Mouse (Mus musculus) urinary bladder, adult 2 months (tissue): ENCODE data around the gene Ctnna3. TPM values are rescaled to one million over a fixed set of nuclear protein-coding genes. Genes with fewer than 3 reads are reported as not detected.

ENCODE experiments used
- DNase-seq: peaks from one replicate; pipeline ENCODE4 v3.0.0; 2022; ENCODE audit warnings: low spot score
- polyA plus RNA-seq: library from polyadenylated mRNA; depleted of rRNA; stranded (reverse); fragments of >200 nt; gene quantifications from 2 replicates; pipeline ENCODE4 v1.2.3, GENCODE M21; 2012

Ctnna3 gene
- polyA plus RNA-seq, 1 experiment, result 0.48 TPM

GRCm38 (mm10) chr10:63933946-63934345, 504.0 kb downstream of the Ctnna3 start:
- no peak for DNase-seq

DNA sequence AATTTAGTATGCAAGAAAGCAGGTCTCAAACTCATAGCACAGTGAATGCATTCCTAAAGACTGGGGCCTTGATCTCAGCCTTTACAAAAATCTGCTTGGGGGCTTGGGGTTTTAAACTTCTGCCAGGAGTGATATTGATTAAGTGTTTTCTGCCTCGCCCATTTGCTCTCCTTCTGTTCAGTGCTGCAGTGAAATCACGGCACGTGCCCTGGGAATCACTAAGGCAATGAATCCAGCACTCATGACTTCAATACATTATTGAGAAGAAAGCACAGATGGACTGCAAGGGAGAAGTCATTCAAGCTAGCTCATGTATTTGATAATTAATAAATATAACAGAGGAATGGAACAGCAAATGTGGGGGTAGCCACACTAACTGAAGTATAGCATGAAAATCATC, 515.6 kb downstream of the Ctnna3 start:
- no peak for DNase-seq

DNA sequence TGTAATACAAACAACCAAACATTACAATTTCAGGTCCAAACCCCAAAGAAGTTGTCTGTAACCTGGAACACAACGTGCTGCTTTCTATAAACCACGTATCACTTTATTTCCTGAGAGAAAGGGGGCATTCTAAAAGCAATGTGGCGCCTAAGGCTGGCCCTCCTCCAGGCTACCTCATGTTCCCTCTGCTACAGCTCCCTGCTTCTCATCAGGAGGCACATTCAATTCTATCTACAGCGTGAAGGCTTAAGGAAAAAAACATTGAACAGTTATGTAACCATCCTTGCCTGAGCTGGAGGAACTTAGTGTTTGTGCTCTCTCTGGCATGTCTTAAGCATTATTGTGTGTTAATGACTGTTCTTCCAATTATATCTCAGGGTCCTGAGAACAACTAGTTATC, 517.4 kb downstream of the Ctnna3 start:
- DNase-seq, result no peak

- no peak for DNase-seq
Observed at GRCm38 (mm10) chr10:63950867-63951266, 521.0 kb downstream of the Ctnna3 start.

DNA sequence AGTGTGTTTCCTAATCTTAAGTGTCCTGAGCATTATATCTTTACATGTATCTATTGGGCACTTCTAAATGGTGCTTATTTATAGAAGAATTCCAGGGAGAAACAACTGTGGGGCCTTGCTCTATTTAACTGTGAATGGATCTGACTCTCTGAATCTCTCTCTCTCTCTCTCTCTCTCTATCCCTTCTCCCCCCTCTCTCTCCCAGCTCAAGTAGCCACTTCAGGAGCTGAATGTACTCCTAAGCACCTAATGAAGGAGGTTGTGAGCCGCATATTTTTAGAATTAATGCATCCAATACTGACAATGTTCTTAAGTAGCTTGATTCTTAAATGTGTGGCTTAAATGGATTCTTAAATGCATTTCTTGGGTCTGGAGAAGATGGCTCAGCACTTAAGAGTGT, 521.6 kb downstream of the Ctnna3 start:
- no peak for DNase-seq

- DNase-seq, result no peak
Observed at GRCm38 (mm10) chr10:63954308-63954930, 524.5 kb downstream of the Ctnna3 start.

GRCm38 (mm10) chr10:63972300-63972699, 542.4 kb downstream of the Ctnna3 start:
- DNase-seq, result no peak

DNA sequence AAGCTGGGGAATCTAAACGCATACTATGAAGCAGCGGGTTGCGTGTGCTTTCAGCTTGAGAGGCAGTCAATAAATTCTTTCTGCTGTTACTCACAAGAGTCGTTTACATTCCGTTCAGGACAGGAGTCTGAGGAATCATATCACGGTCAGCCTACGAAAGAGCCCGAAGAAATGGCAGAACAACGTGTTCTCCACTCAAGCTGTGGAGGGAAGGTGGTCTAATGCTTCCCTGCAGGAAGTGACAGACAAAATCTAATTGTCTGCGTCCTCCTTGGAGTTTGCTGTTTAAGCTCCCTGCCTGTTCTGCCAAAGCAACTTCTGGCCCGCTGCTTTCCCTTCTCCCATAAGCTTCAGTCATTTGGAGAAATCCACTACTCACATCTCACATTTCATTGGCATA, 548.2 kb downstream of the Ctnna3 start:
- no peak for DNase-seq

GRCm38 (mm10) chr10:63978535-63978934, 548.6 kb downstream of the Ctnna3 start:
- no peak for DNase-seq

GRCm38 (mm10) chr10:63978969-63979368, 549.1 kb downstream of the Ctnna3 start:
- DNase-seq, result no peak

GRCm38 (mm10) chr10:63979410-63979809, 549.5 kb downstream of the Ctnna3 start:
- no peak for DNase-seq

DNA sequence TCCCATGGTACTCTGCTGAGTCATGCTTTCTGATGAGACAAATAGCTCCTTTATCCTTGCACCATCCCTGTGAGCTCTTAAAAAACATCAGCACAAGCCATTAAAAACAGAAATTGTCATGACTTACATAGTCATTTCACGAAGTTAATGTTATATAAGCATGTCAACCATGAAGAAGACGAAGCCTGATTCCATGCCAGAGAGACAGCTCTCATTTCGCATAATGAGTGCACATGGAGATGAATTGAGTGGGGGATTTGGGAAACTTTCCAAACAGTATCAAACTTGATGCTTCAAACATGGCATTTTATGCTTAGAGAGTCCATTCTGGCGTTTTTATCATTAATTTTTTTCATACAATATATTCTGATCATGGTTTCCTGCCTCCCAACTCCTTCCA, 555.7 kb downstream of the Ctnna3 start:
- no peak for DNase-seq

- DNase-seq, result no peak
Observed at GRCm38 (mm10) chr10:63994251-63994650, 564.4 kb downstream of the Ctnna3 start.

GRCm38 (mm10) chr10:64001531-64001930, 571.6 kb downstream of the Ctnna3 start:
- no peak for DNase-seq

DNA sequence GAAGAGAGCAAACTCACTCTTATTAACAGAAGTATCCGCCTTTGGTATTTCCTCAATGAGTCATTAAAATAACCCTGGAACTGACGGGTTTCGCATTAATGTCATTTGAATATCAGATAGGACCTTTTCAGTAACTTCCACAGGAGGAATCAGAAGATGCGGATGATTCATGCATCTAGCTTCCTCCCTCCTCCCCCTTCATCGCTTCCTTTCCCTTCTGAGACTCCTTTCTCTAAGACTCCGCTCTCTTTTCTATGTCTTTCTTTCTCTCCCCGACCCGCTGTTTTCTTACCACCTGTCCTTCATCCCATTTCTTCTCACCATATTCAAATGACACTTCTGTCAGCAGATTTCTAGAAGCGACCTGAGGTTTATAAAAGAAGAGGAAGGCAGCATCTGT, 572.1 kb downstream of the Ctnna3 start:
- DNase-seq, result no peak

DNA sequence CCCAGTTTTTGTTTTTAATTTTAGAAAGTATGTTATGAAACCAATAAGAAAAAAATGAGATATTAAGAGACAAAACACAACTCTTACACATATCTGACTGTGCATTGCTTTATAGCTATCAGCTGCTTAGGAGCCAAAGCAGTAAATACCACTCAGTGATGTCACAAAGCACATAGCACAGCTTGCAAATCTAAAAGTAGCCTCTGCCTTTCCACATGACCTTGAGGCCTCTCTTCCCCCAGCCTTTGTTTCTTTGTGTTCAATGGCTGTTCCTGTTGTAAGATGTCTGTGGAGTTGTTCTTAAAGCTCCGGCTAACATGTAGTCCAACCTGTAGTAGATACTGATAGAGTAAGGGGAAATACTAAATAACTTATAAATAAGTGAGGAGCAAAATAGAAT, 590.4 kb downstream of the Ctnna3 start:
- DNase-seq, result no peak

- no peak for DNase-seq
Observed at GRCm38 (mm10) chr10:64023340-64023739, 593.4 kb downstream of the Ctnna3 start.

GRCm38 (mm10) chr10:64030901-64031300, 601.0 kb downstream of the Ctnna3 start:
- DNase-seq, result no peak

DNA sequence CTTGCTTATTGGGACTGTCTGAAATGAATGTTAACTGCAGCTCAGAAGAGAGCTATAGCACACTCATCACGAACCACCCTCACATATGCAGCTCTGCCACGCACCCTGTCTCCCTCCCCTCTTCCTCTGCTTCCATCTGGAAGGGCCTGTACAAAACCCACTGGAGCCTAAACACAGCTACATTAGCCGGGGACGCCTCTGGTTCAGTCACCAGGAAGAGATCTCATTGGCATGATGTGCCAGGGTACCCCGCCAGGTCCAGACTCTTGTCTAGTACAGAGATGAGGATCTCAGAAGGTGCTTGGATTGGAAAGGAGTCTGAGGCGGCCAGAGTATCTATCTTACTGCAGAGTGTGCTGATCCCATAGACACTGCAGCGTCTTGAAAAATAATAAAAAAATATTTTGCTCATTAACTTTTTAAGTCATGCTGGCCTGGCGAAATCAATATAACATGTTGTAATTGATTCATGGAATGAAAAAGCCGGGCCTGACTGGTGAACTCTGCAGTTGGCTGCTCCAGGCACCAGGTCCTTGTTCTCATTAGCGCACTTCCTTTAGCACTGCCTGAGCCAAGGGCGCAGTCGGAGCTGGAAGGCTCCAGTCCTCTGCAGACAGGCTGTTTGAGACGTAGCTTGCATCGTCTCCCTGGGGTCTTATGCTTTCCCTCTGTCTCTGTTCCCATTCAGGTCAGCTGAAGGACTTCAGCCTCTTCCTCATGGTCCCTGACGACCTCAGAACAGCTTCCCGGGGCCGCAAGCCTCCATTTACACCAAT, 610.0 kb downstream of the Ctnna3 start:
- DNase-seq, result no peak

DNA sequence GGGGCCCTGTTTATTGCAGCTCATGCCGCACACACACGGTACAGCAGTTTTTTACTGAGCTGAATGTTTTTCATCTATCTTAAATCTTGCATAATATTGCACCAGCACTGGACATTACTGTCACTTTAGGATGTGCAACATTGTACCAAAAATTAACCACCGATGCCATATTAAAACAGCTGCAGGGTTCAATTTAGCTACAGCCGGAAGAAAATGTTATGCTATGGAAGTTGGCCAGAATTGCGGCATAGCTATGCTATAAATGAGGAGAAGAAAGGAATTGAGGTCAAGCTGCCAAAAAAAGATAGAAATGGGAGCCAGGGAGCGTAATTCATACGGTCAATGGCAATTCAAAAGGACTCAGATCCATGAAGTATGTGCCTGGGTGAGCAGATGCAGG, 611.3 kb downstream of the Ctnna3 start:
- DNase-seq, result no peak

- no peak for DNase-seq
Observed at GRCm38 (mm10) chr10:64041892-64042291, 612.0 kb downstream of the Ctnna3 start.

DNA sequence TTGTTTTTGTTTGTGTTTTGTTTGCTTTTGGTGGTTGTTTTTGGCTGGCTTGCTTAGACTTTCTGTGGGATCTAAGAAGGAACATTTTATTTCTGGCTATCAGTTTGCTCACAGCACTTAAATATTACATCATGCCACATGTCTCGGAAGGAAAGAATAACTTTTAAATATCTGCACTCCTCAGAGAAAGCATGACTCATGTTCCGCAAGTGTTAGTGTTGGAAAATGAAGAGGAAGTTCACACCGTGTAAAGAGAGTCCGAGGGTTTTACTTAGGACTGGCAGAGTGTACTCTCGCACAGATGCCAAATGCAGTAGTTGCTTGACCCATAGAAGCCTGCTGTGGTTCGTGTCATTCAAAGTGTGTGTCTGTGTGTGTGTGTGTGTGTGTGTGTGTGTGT, 619.3 kb downstream of the Ctnna3 start:
- no peak for DNase-seq

DNA sequence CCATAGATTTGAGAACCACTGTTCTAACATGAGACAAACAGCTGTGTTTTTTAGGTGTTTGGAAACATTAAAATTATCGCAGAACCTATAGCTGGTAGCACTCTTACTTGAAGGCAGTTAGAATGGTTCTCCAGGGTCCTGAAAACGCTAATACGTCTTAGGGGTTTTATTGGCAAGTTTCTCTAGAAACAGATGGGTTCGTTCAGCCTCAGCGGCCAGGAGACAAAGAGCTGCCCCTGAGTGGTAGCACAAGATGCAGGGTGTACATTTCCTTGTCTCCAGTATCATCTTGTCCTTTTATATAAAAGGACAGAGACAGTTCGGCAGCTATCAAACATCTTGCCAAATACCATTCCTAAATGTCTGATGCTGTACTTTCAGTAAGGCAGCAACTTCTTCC, 620.0 kb downstream of the Ctnna3 start:
- DNase-seq, result no peak

GRCm38 (mm10) chr10:64063704-64064103, 633.8 kb downstream of the Ctnna3 start:
- DNase-seq, result no peak
